Mouse (Mus musculus) adrenal gland, adult 2 months (tissue): ENCODE data around the gene Purb. TPM values are rescaled to one million over a fixed set of nuclear protein-coding genes. Genes with fewer than 3 reads are reported as not detected.
"Not testable (repeated sequence)": the region's sequence is repeated elsewhere in the genome, so short reads cannot be mapped to it uniquely, and the experiment has no call there.

Experiments used
- DNase-seq: peaks from one replicate; pipeline ENCODE4 v3.0.0; 2021
- microRNA-seq, 2 experiments: library from miRNA; unstranded; fragments of <30 nt; microRNA quantifications; one replicate each; pipeline ENCODE4 v1.2.0; 2021
- polyA plus RNA-seq: library from polyadenylated mRNA; depleted of rRNA; stranded (reverse); fragments of >200 nt; gene quantifications from 2 replicates; pipeline ENCODE4 v1.2.3, GENCODE M21; 2012; rRNA removed
- total RNA-seq, 2 experiments: library from RNA; stranded (reverse); gene quantifications; 2 replicates each; pipeline ENCODE4 v1.2.3; 2021

The Purb gene
- total and polyA plus RNA-seq, 3 experiments: 11.0 to 58.7 (median 48.9) TPM

- peak; percentile 99 for DNase-seq
These were observed 31.5 kb downstream of the Purb start, which contains the start of gene H2afv for GRCm38 (mm10) chr11:6444077-6444853. TSS of gene H2afv (minus strand) at chr11:6444443.

GRCm38 (mm10) chr11:6443727-6444076 lies 32.0 kb downstream of the Purb start:
- no peak for DNase-seq

GRCm38 (mm10) chr11:6443102-6443501 lies 32.6 kb downstream of the Purb start:
- DNase-seq: no peak

- DNase-seq: no peak
These were observed 33.2 kb downstream of the Purb start for GRCm38 (mm10) chr11:6442566-6442965.

GRCm38 (mm10) chr11:6440171-6440570 lies 35.5 kb downstream of the Purb start:
- no peak for DNase-seq

GRCm38 (mm10) chr11:6437667-6438066 lies 38.0 kb downstream of the Purb start:
- DNase-seq: no peak

- DNase-seq: peak; percentile 63
These were observed 39.3 kb downstream of the Purb start for GRCm38 (mm10) chr11:6436442-6436841.

- no peak for DNase-seq
These were observed 45.5 kb downstream of the Purb start for GRCm38 (mm10) chr11:6430186-6430585.

- DNase-seq: no peak
These were observed 54.9 kb downstream of the Purb start for GRCm38 (mm10) chr11:6420722-6421350.

- no peak for DNase-seq
These were observed 55.4 kb downstream of the Purb start for GRCm38 (mm10) chr11:6420283-6420703.

GRCm38 (mm10) chr11:6419156-6419555 lies 56.6 kb downstream of the Purb start:
- DNase-seq: not testable (repeated sequence)

GRCm38 (mm10) chr11:6418751-6419150 lies 57.0 kb downstream of the Purb start:
- DNase-seq: no peak

Small RNA genes within 50 kb of the gene (microRNA-seq; reads per million reads assigned to microRNA genes)
- 0.83 to 1.5 reads per million in 2 experiments for gene Gm22123

Other genes with a start within 250 kb of the Purb start
- gene Npc1l1, start 245.8 kb downstream of the Purb start, total RNA-seq: not detected
- gene Npc1l1, start 245.8 kb downstream of the Purb start, polyA plus RNA-seq: 0.18 and 0.32 TPM in 2 replicates
- gene Ddx56, start 208.1 kb downstream of the Purb start, total RNA-seq: 10 to 100 TPM; 44.9 to 51.8 TPM
- gene Ddx56, start 208.1 kb downstream of the Purb start, polyA plus RNA-seq: 23.7 and 27.6 TPM in 2 replicates
- gene Tmed4, start 201.0 kb downstream of the Purb start, total RNA-seq: 100 to 1,000 TPM; 113 to 118 TPM
- 116 and 154 TPM in 2 replicates for gene Tmed4, start 201.0 kb downstream of the Purb start, polyA plus RNA-seq
- gene Ogdh, start 184.3 kb downstream of the Purb start, total RNA-seq: 100 to 1,000 TPM; 601 to 682 TPM
- gene Ogdh, start 184.3 kb downstream of the Purb start, polyA plus RNA-seq: 227 and 333 TPM in 2 replicates
- 10 to 100 TPM; 50.5 to 52.8 TPM for gene Zmiz2, start 86.8 kb downstream of the Purb start, total RNA-seq
- 71.1 and 85.0 TPM in 2 replicates for gene Zmiz2, start 86.8 kb downstream of the Purb start, polyA plus RNA-seq
- 1,000 to 10,000 TPM; 1,264 to 1,797 TPM for gene Ppia, start 60.5 kb downstream of the Purb start, total RNA-seq
- gene Ppia, start 60.5 kb downstream of the Purb start, polyA plus RNA-seq: 237 and 265 TPM in 2 replicates
- gene H2afv, start 31.5 kb downstream of the Purb start, total RNA-seq: 10 to 100 TPM; 39.2 to 86.1 TPM
- 15.0 and 17.4 TPM in 2 replicates for gene H2afv, start 31.5 kb downstream of the Purb start, polyA plus RNA-seq
- 1 to 10 TPM; 2.1 to 2.6 TPM for gene Myo1g, start 45.0 kb upstream of the Purb start, total RNA-seq
- gene Myo1g, start 45.0 kb upstream of the Purb start, polyA plus RNA-seq: 3.8 and 4.7 TPM in 2 replicates
- 10 to 100 TPM; 38.8 to 47.9 TPM for gene Ccm2, start 71.0 kb upstream of the Purb start, total RNA-seq
- gene Ccm2, start 71.0 kb upstream of the Purb start, polyA plus RNA-seq: 47.0 and 48.1 TPM in 2 replicates
- gene Nacad, start 130.1 kb upstream of the Purb start, total RNA-seq: 1 to 10 TPM; 1.6 to 2.2 TPM
- gene Nacad, start 130.1 kb upstream of the Purb start, polyA plus RNA-seq: 1.2 and 2.2 TPM in 2 replicates
- 10 to 100 TPM; 68.2 to 82.2 TPM for gene Tbrg4, start 150.2 kb upstream of the Purb start, total RNA-seq
- gene Tbrg4, start 150.2 kb upstream of the Purb start, polyA plus RNA-seq: 91.3 and 92.6 TPM in 2 replicates
- gene Wap, start 162.7 kb upstream of the Purb start, total RNA-seq: not detected
- gene Wap, start 162.7 kb upstream of the Purb start, polyA plus RNA-seq: not detected in 2 replicates
- gene Ramp3, start 182.6 kb upstream of the Purb start, total RNA-seq: 10 to 100 TPM; 15.9 to 21.7 TPM
- 25.3 and 30.7 TPM in 2 replicates for gene Ramp3, start 182.6 kb upstream of the Purb start, polyA plus RNA-seq